Mouse (Mus musculus) E14TG2a.4 (cell line): ENCODE measurements around the gene Adipor2.

Source experiments
- CTCF ChIP-seq: conservative IDR thresholded peaks from 2 replicates; pipeline ENCODE4 v1.5.1; 2014; ENCODE audit warnings: low read length
- NANOG ChIP-seq: IDR thresholded peaks from 2 replicates; pipeline ENCODE4 v1.6.1; 2014; ENCODE audit warnings: borderline replicate concordance, low read length, mixed read lengths
- POU5F1 ChIP-seq: IDR thresholded peaks from 2 replicates; pipeline ENCODE4 v1.6.1; 2014; ENCODE audit warnings: low read length, borderline replicate concordance

GRCm38 (mm10) chr6:119396309-119396634 lies 21.2 kb downstream of the Adipor2 start:
- no peak for TF ChIP-seq CTCF
- no peak for TF ChIP-seq NANOG
- no peak for TF ChIP-seq POU5F1
